Mouse (Mus musculus) MEL (cell line): Measurements from ENCODE around the gene Foxc2. TPM values are rescaled to one million over a fixed set of nuclear protein-coding genes. Genes with fewer than 3 reads are reported as not detected.

Experiments
- DNase-seq: peaks from one replicate; pipeline ENCODE4 v3.0.0; 2011; ENCODE audit warnings: low read depth, low spot score
- H3K27ac ChIP-seq: 2 replicates; pipeline ENCODE4 v1.5.1; 2012; ENCODE audit warnings: low read depth, mild to moderate bottlenecking, control low read depth, low read length, moderate library complexity; ENCODE audit not compliant: control insufficient read depth
- H3K27me3 ChIP-seq, 2 experiments: fragments of 150-350 bp in 1 of 2; sonication (generic) in 1 of 2; 2 replicates each; pipeline ENCODE4 v1.6.1; 2012; ENCODE audit warnings: low read length in 2 of 2, mild to moderate bottlenecking in 2 of 2, improper control_type of control experiment in 1 of 2, moderate library complexity in 1 of 2; ENCODE audit not compliant: insufficient read depth in 2 of 2, control insufficient read depth in 1 of 2
- H3K36me3 ChIP-seq, 2 experiments: 2 replicates each; pipeline ENCODE4 v1.6.1; 2012 to 2014; ENCODE audit warnings: low read length in 2 of 2, improper control_type of control experiment in 1 of 2, inconsistent platforms in 1 of 2, mild to moderate bottlenecking in 1 of 2; ENCODE audit not compliant: insufficient read depth in 2 of 2, control insufficient read depth in 1 of 2
- H3K4me1 ChIP-seq, 2 experiments: fragments of 150-350 bp in 1 of 2; sonication (generic) in 1 of 2; 2 replicates each; pipeline ENCODE4 v1.6.1; 2012; ENCODE audit warnings: low read length in 2 of 2, improper control_type of control experiment in 1 of 2, mild to moderate bottlenecking in 1 of 2; ENCODE audit not compliant: insufficient read depth in 2 of 2, control insufficient read depth in 1 of 2
- H3K4me3 ChIP-seq, 2 experiments: fragments of 150-350 bp in 1 of 2; sonication (generic) in 1 of 2; 2 replicates each; pipeline ENCODE4 v1.5.1; 2012; ENCODE audit warnings: low read depth in 2 of 2, low read length in 2 of 2, mild to moderate bottlenecking in 2 of 2, moderate library complexity in 2 of 2, control low read depth in 1 of 2, improper control_type of control experiment in 1 of 2; ENCODE audit not compliant: control insufficient read depth in 1 of 2, insufficient read depth in 1 of 2
- H3K79me2 ChIP-seq: 2 replicates; pipeline ENCODE4 v1.6.1; 2012; ENCODE audit warnings: mild to moderate bottlenecking, low read length, moderate library complexity; ENCODE audit not compliant: control insufficient read depth, poor library complexity, insufficient read depth
- H3K9ac ChIP-seq: 2 replicates; pipeline ENCODE4 v1.6.1; 2012; ENCODE audit warnings: low read depth, mild to moderate bottlenecking, control low read depth, low read length, moderate library complexity; ENCODE audit not compliant: control insufficient read depth, poor library complexity, severe bottlenecking
- H3K9me3 ChIP-seq: fragments of 150-350 bp; sonication (generic); replicated peaks from 2 replicates; pipeline ENCODE4 v1.6.1; 2012; ENCODE audit warnings: mild to moderate bottlenecking, low read length, improper control_type of control experiment, moderate library complexity; ENCODE audit not compliant: insufficient read depth
- CTCF ChIP-seq, 3 experiments: IDR thresholded peaks in 2 of 3; conservative IDR thresholded peaks in 1 of 3; 2 replicates each; pipeline ENCODE4 v1.5.1; 2011 to 2012; ENCODE audit warnings: low read length in 3 of 3, low read depth in 2 of 3, mild to moderate bottlenecking in 2 of 3, improper control_type of control experiment in 1 of 3, inconsistent platforms in 1 of 3, mixed read lengths in 1 of 3, moderate library complexity in 1 of 3; ENCODE audit not compliant: control insufficient read depth in 1 of 3, insufficient read depth in 1 of 3, poor library complexity in 1 of 3, severe bottlenecking in 1 of 3
- E2F4 ChIP-seq: IDR thresholded peaks from 2 replicates; pipeline ENCODE4 v1.6.1; 2011; ENCODE audit warnings: low read depth, low read length, improper control_type of control experiment, borderline replicate concordance
- ELF1 ChIP-seq: IDR thresholded peaks from 2 replicates; pipeline ENCODE4 v1.6.1; 2014; ENCODE audit warnings: low read depth, mild to moderate bottlenecking, inconsistent platforms, low read length, improper control_type of control experiment, moderate library complexity
- EP300 ChIP-seq, 2 experiments: IDR thresholded peaks; 2 replicates each; pipeline ENCODE4 v1.6.1; 2011; ENCODE audit warnings: improper control_type of control experiment in 2 of 2, low read length in 2 of 2, low read depth in 1 of 2, mild to moderate bottlenecking in 1 of 2
- ETS1 ChIP-seq: IDR thresholded peaks from 2 replicates; pipeline ENCODE4 v1.6.1; 2012; ENCODE audit warnings: low read depth, mild to moderate bottlenecking, inconsistent platforms, low read length, improper control_type of control experiment, moderate library complexity
- GABPA ChIP-seq: IDR thresholded peaks from 2 replicates; pipeline ENCODE4 v1.6.1; 2012; ENCODE audit warnings: low read depth, mild to moderate bottlenecking, inconsistent platforms, low read length, improper control_type of control experiment, moderate library complexity
- GATA1 ChIP-seq: IDR thresholded peaks from 2 replicates; pipeline ENCODE4 v1.6.1; 2011; ENCODE audit warnings: low read depth, low read length, improper control_type of control experiment
- HCFC1 ChIP-seq: IDR thresholded peaks from 2 replicates; pipeline ENCODE4 v1.6.1; 2012; ENCODE audit warnings: low read depth, mild to moderate bottlenecking, inconsistent platforms, low read length, improper control_type of control experiment, moderate library complexity
- JUND ChIP-seq: IDR thresholded peaks from 2 replicates; pipeline ENCODE4 v1.6.1; 2011; ENCODE audit warnings: low read depth, mild to moderate bottlenecking, improper control_type of control experiment, low read length
- MAX ChIP-seq: IDR thresholded peaks from 2 replicates; pipeline ENCODE4 v1.6.1; 2011; ENCODE audit warnings: low read length, improper control_type of control experiment
- MAZ ChIP-seq: IDR thresholded peaks from 2 replicates; pipeline ENCODE4 v1.6.1; 2012; ENCODE audit warnings: low read depth, mild to moderate bottlenecking, inconsistent platforms, low read length, improper control_type of control experiment
- MEF2A ChIP-seq: IDR thresholded peaks from 2 replicates; pipeline ENCODE4 v1.6.1; 2014; ENCODE audit warnings: low read depth, mild to moderate bottlenecking, inconsistent platforms, low read length, improper control_type of control experiment; ENCODE audit not compliant: poor library complexity, insufficient replicate concordance, severe bottlenecking; ENCODE audit errors: extremely low read depth
- MXI1 ChIP-seq: IDR thresholded peaks from 2 replicates; pipeline ENCODE4 v1.6.1; 2011; ENCODE audit warnings: mild to moderate bottlenecking, low read depth, low read length, improper control_type of control experiment
- MYC ChIP-seq: IDR thresholded peaks from 2 replicates; pipeline ENCODE4 v1.6.1; 2011; ENCODE audit warnings: low read depth, mild to moderate bottlenecking, low read length, improper control_type of control experiment, moderate library complexity
- NELFE ChIP-seq: IDR thresholded peaks from 2 replicates; pipeline ENCODE4 v1.6.1; 2011; ENCODE audit warnings: low read depth, low read length, improper control_type of control experiment
- RAD21 ChIP-seq: IDR thresholded peaks from 2 replicates; pipeline ENCODE4 v1.6.1; 2011; ENCODE audit warnings: mild to moderate bottlenecking, low read depth, low read length, improper control_type of control experiment
- RCOR1 ChIP-seq: IDR thresholded peaks from 2 replicates; pipeline ENCODE4 v1.6.1; 2012; ENCODE audit warnings: low read depth, mild to moderate bottlenecking, inconsistent platforms, low read length, improper control_type of control experiment
- SIN3A ChIP-seq: IDR thresholded peaks from 2 replicates; pipeline ENCODE4 v1.6.1; 2012; ENCODE audit warnings: low read length, improper control_type of control experiment, inconsistent platforms
- SMC3 ChIP-seq: IDR thresholded peaks from 2 replicates; pipeline ENCODE4 v1.6.1; 2011; ENCODE audit warnings: low read depth, low read length, improper control_type of control experiment
- TAL1 ChIP-seq: IDR thresholded peaks from 2 replicates; pipeline ENCODE4 v1.6.1; 2012; ENCODE audit warnings: mild to moderate bottlenecking, inconsistent platforms, low read length, moderate library complexity, mixed read lengths
- TBP ChIP-seq: IDR thresholded peaks from 2 replicates; pipeline ENCODE4 v1.8.0; 2011; ENCODE audit warnings: low read depth, low read length, improper control_type of control experiment
- TCF12 ChIP-seq: IDR thresholded peaks from 2 replicates; pipeline ENCODE4 v1.6.1; 2014; ENCODE audit warnings: low read depth, mild to moderate bottlenecking, inconsistent platforms, low read length, improper control_type of control experiment, moderate library complexity
- USF1 ChIP-seq: IDR thresholded peaks from 2 replicates; pipeline ENCODE4 v1.6.1; 2014; ENCODE audit warnings: low read depth, mild to moderate bottlenecking, inconsistent platforms, low read length, improper control_type of control experiment, moderate library complexity
- USF2 ChIP-seq, 2 experiments: IDR thresholded peaks; 2 replicates each; pipeline ENCODE4 v1.6.1; 2011 to 2012; ENCODE audit warnings: improper control_type of control experiment in 2 of 2, low read length in 2 of 2, borderline replicate concordance in 1 of 2, inconsistent platforms in 1 of 2, low read depth in 1 of 2, mild to moderate bottlenecking in 1 of 2; ENCODE audit not compliant: insufficient read depth in 1 of 2
- ZC3H11A ChIP-seq: IDR thresholded peaks from 2 replicates; pipeline ENCODE4 v1.6.1; 2012; ENCODE audit warnings: low read depth, mild to moderate bottlenecking, inconsistent platforms, low read length, improper control_type of control experiment
- ZKSCAN1 ChIP-seq: IDR thresholded peaks from 2 replicates; pipeline ENCODE4 v1.6.1; 2012; ENCODE audit warnings: low read depth, mild to moderate bottlenecking, inconsistent platforms, low read length, improper control_type of control experiment, moderate library complexity
- ZNF384 ChIP-seq: IDR thresholded peaks from 2 replicates; pipeline ENCODE4 v1.6.1; 2012; ENCODE audit warnings: low read depth, mild to moderate bottlenecking, inconsistent platforms, low read length, improper control_type of control experiment
- polyA plus RNA-seq, 2 experiments: library from polyadenylated mRNA; stranded (reverse) in 1 of 2; unstranded in 1 of 2; fragments of >175 nt in 1 of 2; fragments of >200 nt in 1 of 2; gene quantifications; 2 replicates each; pipeline versions ENCODE4 v1.2.1 to v1.2.4; 2012; ENCODE audit warnings: low replicate concordance in 2 of 2, low read depth in 1 of 2; ENCODE audit not compliant: insufficient read length in 2 of 2, insufficient read depth in 1 of 2, missing spikeins in 1 of 2
- total RNA-seq: library from RNA; depleted of rRNA; stranded (reverse); fragments of 300-350 nt; gene quantifications from 2 replicates; pipeline ENCODE4 v1.2.3, GENCODE M21; 2012

Foxc2 gene
- total and polyA plus RNA-seq, 3 experiments = 13.6 to 15.4 TPM; not detected in 1

DNA sequence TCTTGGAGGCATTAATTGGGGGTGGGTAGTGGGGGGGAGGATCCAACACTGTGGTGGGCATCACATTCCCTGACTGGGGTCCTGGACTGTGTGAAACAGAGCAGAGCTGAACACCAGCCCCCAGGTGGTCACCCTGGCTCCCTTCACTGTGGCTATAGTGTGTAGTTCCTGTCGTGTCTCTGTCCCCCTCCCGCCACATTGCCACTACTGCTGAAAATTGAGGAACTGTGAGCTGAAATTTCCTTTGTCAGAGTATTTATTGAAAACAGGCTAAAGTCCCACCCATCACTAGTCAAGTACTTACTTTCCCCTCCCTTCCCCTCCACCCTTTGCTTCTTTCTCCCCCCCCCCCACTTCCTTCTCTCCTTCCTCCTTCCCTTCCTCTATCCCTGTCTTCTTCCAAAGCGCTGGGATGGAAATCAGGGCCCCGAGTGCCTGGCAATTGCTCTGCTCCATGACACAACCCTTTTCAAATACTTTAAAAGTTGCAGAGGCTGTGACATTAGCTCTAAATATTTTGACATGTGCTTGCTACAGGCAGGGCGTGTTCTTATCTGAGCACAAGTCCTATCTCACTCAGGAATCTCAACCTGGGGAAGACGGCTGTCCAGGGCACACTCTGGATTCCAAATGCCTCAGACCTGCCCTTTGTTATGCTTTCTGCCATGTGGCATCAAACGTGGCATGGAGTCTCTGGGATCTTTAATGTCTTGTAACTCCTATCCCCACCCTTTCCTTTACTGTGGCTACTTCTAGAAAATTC lies 4.6 kb upstream of the Foxc2 start:
- H3K9me3 ChIP-seq = no peaks in the 10 kb centered on the region
- H3K36me3 ChIP-seq = peaks cover 0 to 13% of the 10 kb centered on the region in 2 experiments; a peak in 2 of 4 replicates
- peak; percentile 55 for DNase-seq
- H3K27ac ChIP-seq = peak overlapping the region; percentile 60
- no peaks in the 10 kb centered on the region for H3K27me3 ChIP-seq
- TF ChIP-seq ETS1 (0 out of 2 replicates have a peak, but pooled peaks have one; percentile 13), CTCF (IDR thresholded peaks at IDR 0.05 in 2 of 3, conservative IDR thresholded peaks at IDR 0.05 in 1 of 3; ENCODE audit: control insufficient read depth in 1 of 3, insufficient read depth in 1 of 3, low read depth in 2 of 3, low read length in 3 of 3, poor library complexity in 1 of 3, severe bottlenecking in 1 of 3) (no peak), SIN3A (peak; percentile 33; the same call in 1 of the 2 replicates), MAX (0 out of 2 replicates have a peak, but pooled peaks have one; percentile 50), GATA1 (peak; percentile 58), MXI1 (peak; percentile 62), EP300 (IDR thresholded peaks at IDR 0.05; ENCODE audit: low read depth in 1 of 2, low read length in 2 of 2) (0 out of 4 replicates have a peak, but pooled peaks of 1 of the 2 experiments have one; percentile 7), JUND (no peak)
- peaks cover 14% of the 10 kb centered on the region for H3K79me2 ChIP-seq
- peaks cover 3 to 21% of the 10 kb centered on the region in 2 experiments; a peak in 3 of 4 replicates for H3K4me1 ChIP-seq
- peak overlapping the region; percentile 40 for H3K9ac ChIP-seq
- H3K4me3 ChIP-seq = no peak overlapping the region; a peak in 1 of 4 replicates

- Histone ChIP-seq H3K36me3 (peaks cover 0 to 10% of the 10 kb centered on the region in 2 experiments; a peak in 2 of 4 replicates), H3K79me2 (peaks cover 20% of the 10 kb centered on the region), H3K9me3 (no peaks in the 10 kb centered on the region), H3K27me3 (no peaks in the 10 kb centered on the region), H3K27ac (peak overlapping the region; percentile 23; the same call in 1 of the 2 replicates), H3K4me1 (peaks cover 3 to 21% of the 10 kb centered on the region in 2 experiments; a peak in 3 of 4 replicates), H3K4me3 (peak overlapping the region; percentile 21 to 41), H3K9ac (peak overlapping the region; percentile 62)
- peak; percentile 94 for DNase-seq
- TF ChIP-seq ZC3H11A (peak; percentile 98), SMC3 (peak; percentile 99), MEF2A (no peak), ZKSCAN1 (no peak), MAZ (peak; percentile 69; the same call in 1 of the 2 replicates), ZNF384 (no peak), TCF12 (peak; percentile 36; the same call in 1 of the 2 replicates), ETS1 (0 out of 2 replicates have a peak, but pooled peaks have one; percentile 17), GABPA (no peak), HCFC1 (peak; percentile 57; the same call in 1 of the 2 replicates), MYC (0 out of 2 replicates have a peak, but pooled peaks have one; percentile 19), RAD21 (no peak; the same call in none of the 2 replicates), RCOR1 (0 out of 2 replicates have a peak, but pooled peaks have one; percentile 8), USF2 (IDR thresholded peaks at IDR 0.05; ENCODE audit: borderline replicate concordance in 1 of 2, insufficient read depth in 1 of 2, low read depth in 1 of 2, low read length in 2 of 2) (no peak), E2F4 (no peak), USF1 (no peak), MXI1 (peak; percentile 66; the same call in 1 of the 2 replicates), MAX (no peak), ELF1 (peak; percentile 54; the same call in 1 of the 2 replicates), TBP (0 out of 2 replicates have a peak, but pooled peaks have one; percentile 36), SIN3A (peak; percentile 81), TAL1 (no peak), NELFE (no peak; the same call in 1 of the 2 replicates), EP300 (IDR thresholded peaks at IDR 0.05; ENCODE audit: low read depth in 1 of 2, low read length in 2 of 2) (peak in 1 of 2 experiments; percentile 16; a peak in 1 of 4 replicates)
These were observed 2.7 kb upstream of the Foxc2 start for GRCm38 (mm10) chr8:121113261-121113660.
